Mouse (Mus musculus) T-helper 2 cell (primary cell): Measurements from ENCODE around the gene Gca.
"Not testable (repeated sequence)": the region's sequence is repeated elsewhere in the genome, so short reads cannot be mapped to it uniquely, and the experiment has no call there.

Experiments
- in situ Hi-C: fragments of 300-600 bp; cut with MboI, MseI; formaldehyde crosslinking; loops from one replicate; pipeline ENCODE4 v1.15.1; 2025; ENCODE audit warnings: high pct_unique_total_duplicates

Gca gene

DNA sequence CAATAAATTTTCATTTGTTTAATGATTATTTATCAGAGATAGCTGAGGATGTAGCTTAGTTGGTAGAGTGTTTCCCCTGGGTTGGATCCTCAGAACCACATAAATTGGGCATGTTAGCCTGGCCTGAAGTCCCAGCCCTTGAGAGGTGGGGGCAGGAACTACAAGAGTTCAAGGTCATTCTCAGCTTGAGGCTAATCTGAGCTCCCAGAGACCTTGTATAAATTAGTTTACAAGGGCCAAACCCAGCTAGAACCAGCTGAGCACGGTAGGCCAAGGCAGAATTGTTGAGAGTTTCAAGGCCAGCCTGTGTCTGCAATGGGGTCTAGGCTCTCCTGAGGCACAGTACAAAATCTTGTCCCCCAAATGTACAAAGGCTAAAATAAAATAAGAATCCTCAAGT lies 1.5 kb downstream of the Gca start:
- in situ Hi-C loops: no loop called here

- in situ Hi-C loops: no loop called here
Observed at GRCm38 (mm10) chr2:62669848-62670247, 5.8 kb downstream of the Gca start.

DNA sequence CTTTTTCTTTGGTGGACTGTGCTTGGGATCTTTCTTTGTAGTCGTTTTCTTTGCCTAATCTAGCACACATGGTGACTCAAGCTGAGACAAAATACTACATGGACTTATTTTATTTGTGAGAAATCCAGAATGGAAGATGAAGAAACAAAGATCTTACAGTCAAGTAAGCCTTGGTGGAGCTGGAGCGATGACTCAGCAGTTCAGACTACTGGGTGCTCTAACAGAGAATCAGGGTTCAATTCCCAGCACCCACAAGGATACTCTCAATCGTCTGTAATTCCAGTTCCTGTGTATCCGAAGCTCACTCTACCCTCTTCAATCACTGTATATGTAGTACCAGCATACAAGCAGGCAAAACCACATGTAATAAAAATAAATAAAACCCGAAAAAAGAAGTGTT lies 6.2 kb downstream of the Gca start:
- in situ Hi-C loops: no loop called here

DNA sequence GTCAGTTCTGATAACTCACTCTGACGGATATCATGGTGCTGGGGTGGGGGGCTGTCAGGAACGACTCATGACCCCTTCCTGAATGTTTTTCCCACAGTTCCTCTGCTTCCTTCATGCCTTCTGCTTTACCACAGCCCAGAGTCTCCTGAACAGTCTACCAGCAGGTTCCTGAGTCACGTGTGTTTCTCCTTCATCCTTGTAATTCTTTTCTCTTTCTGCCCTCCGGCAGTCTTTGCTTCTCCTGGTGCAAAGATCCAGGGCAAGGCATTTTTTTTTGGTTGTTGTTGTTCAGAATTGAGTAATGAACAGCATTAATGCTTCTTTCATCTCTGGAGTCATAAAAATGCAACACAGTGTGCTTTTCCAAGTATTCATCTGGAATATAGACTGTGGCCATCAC lies 6.7 kb downstream of the Gca start:
- in situ Hi-C loops: no loop called here

DNA sequence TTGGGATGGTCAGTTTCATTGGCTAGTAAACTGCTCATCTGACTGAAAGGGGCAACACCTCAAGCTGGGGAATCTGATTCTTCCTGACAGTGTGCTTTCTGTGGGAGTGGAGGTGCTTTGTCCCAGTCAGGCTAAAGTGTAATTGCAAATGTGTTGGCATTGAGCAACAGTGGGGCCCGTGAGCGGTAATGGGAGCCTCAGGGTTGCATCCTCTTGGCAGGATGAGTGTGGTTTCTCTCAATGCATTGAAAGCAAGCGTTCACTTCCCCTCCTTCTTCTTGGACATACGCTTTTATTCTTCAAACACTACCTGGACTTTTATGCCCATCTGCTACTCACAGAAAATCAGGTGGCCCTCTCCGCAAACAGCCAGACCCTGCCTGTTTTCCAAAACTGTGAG lies 8.7 kb downstream of the Gca start:
- in situ Hi-C loops: no loop called here

- in situ Hi-C loops: no loop called here
Observed at GRCm38 (mm10) chr2:62681667-62682066, 17.6 kb downstream of the Gca start.

GRCm38 (mm10) chr2:62684989-62685595 lies 21.0 kb downstream of the Gca start:
- in situ Hi-C loops: no loop called here

DNA sequence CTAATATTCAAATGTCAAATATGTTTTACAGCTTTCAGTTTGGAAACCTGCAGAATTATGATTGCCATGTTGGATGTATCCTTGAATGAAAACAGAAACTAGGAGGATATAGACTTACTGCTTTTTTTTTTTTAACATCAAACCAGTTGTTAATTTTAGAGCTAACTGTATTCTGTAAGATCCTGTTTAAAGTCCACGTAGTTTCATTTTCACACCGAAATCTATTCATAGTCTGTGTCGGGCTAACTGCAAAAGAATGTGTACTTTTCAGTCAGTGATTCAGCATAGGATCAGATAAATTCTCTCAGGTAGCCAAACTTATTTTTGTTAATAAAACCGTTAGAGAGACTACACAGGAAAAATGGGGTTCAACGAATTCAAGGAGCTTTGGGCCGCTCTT lies 21.8 kb downstream of the Gca start:
- in situ Hi-C loops: no loop called here

GRCm38 (mm10) chr2:62706313-62706712 lies 42.2 kb downstream of the Gca start:
- in situ Hi-C loops: no loop called here

- in situ Hi-C loops: no loop called here
Observed at GRCm38 (mm10) chr2:62709633-62710032, 45.5 kb downstream of the Gca start.

DNA sequence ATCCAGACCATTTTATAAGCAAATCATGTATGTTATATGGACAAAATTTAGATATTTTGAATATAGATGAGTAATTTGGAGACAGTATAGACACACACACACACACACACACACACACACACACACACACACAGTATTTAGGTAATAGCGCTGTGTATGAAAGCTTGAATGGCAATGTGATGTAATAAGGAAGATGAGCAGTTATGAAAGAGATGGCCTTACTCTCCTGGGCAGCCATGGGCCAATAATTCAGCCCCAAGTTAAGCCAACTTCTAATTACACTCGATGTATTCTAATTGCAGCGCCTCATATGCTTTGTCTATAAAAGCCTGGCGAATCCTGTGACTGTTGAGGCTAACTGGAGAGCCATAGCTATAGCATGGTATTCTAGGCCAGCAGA lies 50.3 kb downstream of the Gca start:
- in situ Hi-C loops: not testable (repeated sequence)

DNA sequence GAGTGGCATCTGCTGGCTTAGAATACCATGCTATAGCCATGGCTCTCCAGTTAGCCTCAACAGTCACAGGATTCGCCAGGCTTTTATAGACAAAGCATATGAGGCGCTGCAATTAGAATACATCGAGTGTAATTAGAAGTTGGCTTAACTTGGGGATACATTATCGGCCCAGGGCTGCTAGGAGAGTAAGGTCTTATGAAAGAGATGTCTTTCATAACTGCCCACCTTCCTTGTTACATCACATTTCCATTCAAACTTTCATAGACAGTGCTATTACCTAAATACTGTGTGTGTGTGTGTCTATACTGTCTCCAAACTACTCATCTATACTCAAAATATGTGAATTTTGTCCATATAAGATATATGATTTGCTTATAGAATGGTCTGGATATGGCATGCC lies 51.2 kb downstream of the Gca start:
- in situ Hi-C loops: no loop called here

DNA sequence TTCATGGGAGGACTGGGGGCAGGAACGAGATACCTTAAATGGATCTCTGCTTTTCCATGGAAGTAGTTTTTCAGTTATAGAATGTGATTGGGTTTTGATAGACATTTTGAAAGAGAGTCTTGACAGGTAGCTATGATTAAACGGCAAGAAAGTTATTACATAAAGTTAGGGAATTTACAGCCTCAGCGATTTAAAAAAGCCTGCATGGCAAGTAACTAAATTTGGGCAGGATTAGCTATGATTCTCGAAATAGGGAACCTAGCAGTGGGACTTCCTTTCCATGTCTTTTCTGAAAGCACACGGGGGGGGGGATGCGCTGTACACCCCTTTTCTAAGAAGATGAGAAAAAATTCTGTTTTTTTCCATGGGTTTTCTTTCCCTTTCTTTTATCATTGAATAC lies 53.2 kb downstream of the Gca start:
- in situ Hi-C loops: no loop called here

DNA sequence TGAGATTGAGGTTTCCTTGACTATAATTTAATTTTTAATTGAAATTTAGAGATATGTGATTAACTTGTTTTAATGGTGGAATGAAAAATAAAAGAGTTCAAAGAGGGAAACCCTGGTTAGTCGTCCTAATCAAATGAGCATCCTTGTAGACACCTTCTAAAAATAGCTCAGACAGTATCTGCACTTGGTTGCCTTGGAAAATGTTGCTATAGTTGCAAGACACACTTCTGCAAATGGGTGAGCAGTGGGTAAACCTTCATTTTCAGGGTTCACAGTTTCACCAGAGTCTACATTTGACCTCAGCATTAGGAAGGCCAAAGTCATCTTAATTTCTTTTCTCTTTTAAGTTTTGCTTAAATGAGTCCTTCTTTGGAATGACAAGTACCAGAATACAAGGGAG lies 54.3 kb downstream of the Gca start:
- in situ Hi-C loops: no loop called here

DNA sequence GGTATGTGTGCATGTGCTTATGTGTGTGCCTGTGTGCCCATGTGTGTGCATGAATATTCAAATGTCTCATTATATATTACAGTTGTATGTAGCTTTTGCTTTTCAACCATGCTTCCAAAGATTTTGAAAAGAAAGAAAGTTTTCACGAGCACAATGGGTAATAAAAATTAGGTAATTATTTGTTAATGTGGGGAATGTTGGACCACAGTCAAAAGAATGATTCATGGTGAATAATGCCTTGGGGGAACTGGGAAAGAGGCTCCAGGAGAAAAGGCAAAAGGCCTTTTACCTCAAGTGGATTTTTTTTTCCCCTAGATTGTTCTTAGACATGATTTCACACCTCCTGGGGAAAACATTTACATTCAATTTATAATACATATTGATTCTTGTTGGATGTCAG lies 61.9 kb downstream of the Gca start:
- in situ Hi-C loops: no loop called here

DNA sequence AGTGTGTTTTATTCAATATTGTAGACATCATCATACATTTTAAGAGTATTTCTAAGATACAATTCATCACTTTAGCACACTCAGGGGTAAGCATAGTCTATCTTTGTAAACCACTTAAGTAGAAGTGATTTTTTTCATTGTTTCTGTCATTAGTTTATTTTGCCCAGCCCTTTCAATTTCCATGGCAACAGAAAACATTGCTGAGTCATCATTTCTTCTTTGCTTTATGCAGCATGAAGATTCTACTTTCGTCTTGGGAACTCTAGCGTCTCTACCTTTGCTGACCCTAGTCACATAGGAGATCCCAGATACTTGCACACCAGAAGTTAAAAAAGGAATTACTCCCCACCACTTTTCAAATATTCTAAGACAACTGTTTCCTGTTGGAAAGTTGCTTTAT lies 63.6 kb downstream of the Gca start:
- in situ Hi-C loops: no loop called here

DNA sequence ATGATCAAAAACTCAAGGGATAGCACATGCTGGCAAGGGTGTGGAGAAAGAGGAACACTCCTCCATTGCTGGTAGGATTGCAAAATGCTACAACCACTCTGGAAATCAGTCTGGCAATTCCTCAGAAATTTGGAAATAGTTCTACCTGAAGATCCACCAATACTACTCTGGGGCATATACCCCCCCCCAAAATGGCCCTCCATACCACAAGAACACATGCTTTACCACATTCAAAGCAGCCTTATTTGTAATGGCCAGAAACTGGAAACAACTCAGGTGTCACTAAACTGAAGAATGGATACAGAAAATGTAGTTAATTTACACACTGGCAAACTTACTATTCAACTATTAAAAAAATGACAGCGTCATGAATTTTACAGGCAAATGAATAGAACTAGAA lies 66.6 kb downstream of the Gca start:
- in situ Hi-C loops: no loop called here

- in situ Hi-C loops: no loop called here
Observed at GRCm38 (mm10) chr2:62743098-62743497, 79.0 kb downstream of the Gca start.
